Mouse (Mus musculus) heart, embryonic 14.5 days (tissue): Measurements from ENCODE around the gene Cracr2b. TPM values are rescaled to one million over a fixed set of nuclear protein-coding genes. Genes with fewer than 3 reads are reported as not detected.

Source experiments
- ATAC-seq: fragments of 200-750 bp; cut with Nextera tagmentation; 2 replicates; pipeline ENCODE4 v1.8.0; 2017; ENCODE audit warnings: low read depth, moderate TSS enrichment; ENCODE audit not compliant: insufficient number of reproducible peaks, insufficient read depth, low FRiP score
- H3K27ac ChIP-seq, 2 experiments: fragments of 200-500 bp in 1 of 2; fragments of 300-500 bp in 1 of 2; sonication (generic) in 1 of 2; replicated peaks in 1 of 2; 2 replicates each; pipeline ENCODE4 v1.5.1; 2012 to 2014; ENCODE audit warnings: low read depth in 2 of 2, low read length in 2 of 2, control low read depth in 1 of 2, mild to moderate bottlenecking in 1 of 2, mixed read lengths in 1 of 2; ENCODE audit not compliant: control insufficient read depth in 1 of 2, insufficient read depth in 1 of 2
- H3K27me3 ChIP-seq: fragments of 300-500 bp; sonication (generic); 2 replicates; pipeline ENCODE4 v1.6.1; 2014; ENCODE audit warnings: mild to moderate bottlenecking, low read length, control low read depth; ENCODE audit not compliant: control insufficient read depth, insufficient read depth
- H3K36me3 ChIP-seq: fragments of 300-500 bp; sonication (generic); 2 replicates; pipeline ENCODE4 v1.6.1; 2014; ENCODE audit warnings: mild to moderate bottlenecking, control low read depth, low read length, mixed read lengths; ENCODE audit not compliant: control insufficient read depth, insufficient read depth
- H3K4me1 ChIP-seq, 2 experiments: fragments of 200-500 bp in 1 of 2; fragments of 300-500 bp in 1 of 2; sonication (generic) in 1 of 2; 2 replicates each; pipeline ENCODE4 v1.6.1; 2012 to 2014; ENCODE audit warnings: low read length in 2 of 2, control low read depth in 1 of 2, mixed read lengths in 1 of 2; ENCODE audit not compliant: control insufficient read depth in 2 of 2, insufficient read depth in 2 of 2
- H3K4me2 ChIP-seq: fragments of 300-500 bp; sonication (generic); 2 replicates; pipeline ENCODE4 v1.6.1; 2014; ENCODE audit warnings: mild to moderate bottlenecking, low read length
- H3K4me3 ChIP-seq, 2 experiments: fragments of 200-500 bp in 1 of 2; fragments of 300-500 bp in 1 of 2; sonication (generic) in 1 of 2; 2 replicates each; pipeline ENCODE4 v1.5.1; 2012 to 2014; ENCODE audit warnings: low read length in 2 of 2, mild to moderate bottlenecking in 2 of 2, control low read depth in 1 of 2, low read depth in 1 of 2, moderate library complexity in 1 of 2; ENCODE audit not compliant: control insufficient read depth in 1 of 2, insufficient read depth in 1 of 2
- H3K9ac ChIP-seq: fragments of 300-500 bp; sonication (generic); 2 replicates; pipeline ENCODE4 v1.6.1; 2014; ENCODE audit warnings: mild to moderate bottlenecking, low read length
- H3K9me3 ChIP-seq: fragments of 300-500 bp; sonication (generic); 2 replicates; pipeline ENCODE4 v1.6.1; 2016; ENCODE audit warnings: low read length, control low read depth; ENCODE audit not compliant: control insufficient read depth
- WGBS: fragments of 180-500 bp; shearing (Covaris S2); extraction: QIAGEN DNeasy Blood & Tissue Kit; methylation state at CpG from one replicate; pipeline ENCODE4 v1.1.7; 2014; 5-methylcytosine and 5-hydroxymethylcytosine counted together
- polyA plus RNA-seq: library from polyadenylated mRNA; unstranded; fragments of >200 nt; fragmentation: Nextera tagmentation; extraction: Ambion mirVana; gene quantifications from 2 replicates; pipeline ENCODE4 v1.2.1, GENCODE M21; 2014

The Cracr2b gene
- polyA plus RNA-seq, 1 experiment from 2014 or later = 25.6 TPM

DNA sequence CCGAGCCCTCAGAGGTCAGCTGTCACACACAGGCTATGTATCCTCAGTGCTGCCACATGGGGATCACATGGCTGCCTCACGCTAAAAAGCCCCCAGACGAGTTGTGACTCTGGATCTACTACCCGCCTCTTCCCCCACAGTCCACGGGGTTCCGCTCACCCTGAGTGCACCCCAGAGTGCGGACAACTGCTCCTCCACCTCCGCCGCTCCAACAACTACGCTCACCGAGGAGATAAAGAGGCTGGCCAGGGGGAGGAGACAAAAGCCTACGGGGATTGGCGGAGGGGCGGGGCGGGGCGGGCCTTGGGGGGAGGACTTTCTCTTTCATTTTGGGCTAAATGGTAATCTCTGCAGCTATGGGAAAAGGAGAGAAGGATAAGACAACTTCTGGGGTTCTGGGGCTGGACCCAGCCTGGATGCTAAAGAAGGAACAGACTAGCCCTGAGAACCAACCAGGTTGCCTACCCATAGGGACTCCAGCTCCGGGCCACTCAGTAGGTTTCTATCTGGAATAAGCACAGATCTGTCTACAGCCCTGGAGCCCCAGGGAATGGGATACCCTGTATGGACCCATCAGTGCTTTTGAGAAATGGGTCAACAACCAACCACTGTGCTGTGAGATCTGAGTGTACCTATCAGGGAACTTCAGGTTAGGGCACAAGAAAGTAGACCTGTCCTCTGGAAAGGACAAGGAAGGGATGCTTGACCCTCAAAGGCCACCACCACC, 25.6 kb upstream of the Cracr2b start:
- no peaks in the 10 kb centered on the region for H3K9me3 ChIP-seq
- peak overlapping the region; percentile 50 to 58 for H3K4me3 ChIP-seq
- H3K4me2 ChIP-seq = peak overlapping the region; percentile 81
- H3K9ac ChIP-seq = peak overlapping the region; percentile 73
- 3% methylated on average over 17 of the region's 17 CpGs for WGBS
- ATAC-seq = peak; percentile 12; the same call in 1 of the 2 replicates
- H3K36me3 ChIP-seq = peaks cover 55% of the 10 kb centered on the region
- H3K4me1 ChIP-seq = peaks cover 21 to 32% of the 10 kb centered on the region in 2 experiments
- no peaks in the 10 kb centered on the region for H3K27me3 ChIP-seq
- peak overlapping the region in 1 of 2 experiments; percentile 61; a peak in 2 of 4 replicates for H3K27ac ChIP-seq

GRCm38 (mm10) chr7:141435856-141436522, 24.9 kb upstream of the Cracr2b start:
- Histone ChIP-seq H3K9ac (peak overlapping the region; percentile 73; the same call in 1 of the 2 replicates), H3K4me1 (peaks cover 24 to 33% of the 10 kb centered on the region in 2 experiments), H3K27ac (no peak overlapping the region), H3K27me3 (no peaks in the 10 kb centered on the region), H3K4me3 (peak overlapping the region in 1 of 2 experiments; percentile 50; a peak in 1 of 4 replicates), H3K36me3 (peaks cover 50% of the 10 kb centered on the region), H3K9me3 (no peaks in the 10 kb centered on the region), H3K4me2 (no peak overlapping the region)
- WGBS = 92% methylated on average over 9 of the region's 9 CpGs
- ATAC-seq = no peak

DNA sequence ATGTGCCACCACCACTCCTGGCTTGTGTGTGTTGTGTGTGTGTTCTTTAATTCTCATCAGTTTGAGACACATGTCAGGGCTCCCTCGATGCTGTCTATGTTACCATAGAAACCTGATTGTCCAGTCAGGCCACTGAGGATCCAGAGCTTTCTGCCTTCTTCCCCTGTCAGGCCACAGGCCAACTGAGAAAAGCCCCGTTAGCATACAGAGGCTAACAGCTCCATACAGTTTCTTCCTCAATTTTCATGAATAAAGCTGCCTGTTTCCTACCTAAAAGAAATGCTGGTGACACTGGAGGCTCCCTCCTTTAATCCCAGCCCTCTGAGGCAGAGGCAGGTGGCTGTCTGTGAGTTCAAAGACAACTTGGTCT, 24.4 kb upstream of the Cracr2b start:
- H3K4me3 ChIP-seq = peak overlapping the region; percentile 71 to 96; a peak in 3 of 4 replicates
- H3K9ac ChIP-seq = peak overlapping the region; percentile 83
- peaks cover 50% of the 10 kb centered on the region for H3K36me3 ChIP-seq
- H3K9me3 ChIP-seq = no peaks in the 10 kb centered on the region
- H3K4me2 ChIP-seq = peak overlapping the region; percentile 92
- no peak for ATAC-seq
- no peak overlapping the region for H3K27ac ChIP-seq
- 59% methylated on average over 2 of the region's 2 CpGs for WGBS
- peaks cover 24 to 33% of the 10 kb centered on the region in 2 experiments for H3K4me1 ChIP-seq
- no peaks in the 10 kb centered on the region for H3K27me3 ChIP-seq

DNA sequence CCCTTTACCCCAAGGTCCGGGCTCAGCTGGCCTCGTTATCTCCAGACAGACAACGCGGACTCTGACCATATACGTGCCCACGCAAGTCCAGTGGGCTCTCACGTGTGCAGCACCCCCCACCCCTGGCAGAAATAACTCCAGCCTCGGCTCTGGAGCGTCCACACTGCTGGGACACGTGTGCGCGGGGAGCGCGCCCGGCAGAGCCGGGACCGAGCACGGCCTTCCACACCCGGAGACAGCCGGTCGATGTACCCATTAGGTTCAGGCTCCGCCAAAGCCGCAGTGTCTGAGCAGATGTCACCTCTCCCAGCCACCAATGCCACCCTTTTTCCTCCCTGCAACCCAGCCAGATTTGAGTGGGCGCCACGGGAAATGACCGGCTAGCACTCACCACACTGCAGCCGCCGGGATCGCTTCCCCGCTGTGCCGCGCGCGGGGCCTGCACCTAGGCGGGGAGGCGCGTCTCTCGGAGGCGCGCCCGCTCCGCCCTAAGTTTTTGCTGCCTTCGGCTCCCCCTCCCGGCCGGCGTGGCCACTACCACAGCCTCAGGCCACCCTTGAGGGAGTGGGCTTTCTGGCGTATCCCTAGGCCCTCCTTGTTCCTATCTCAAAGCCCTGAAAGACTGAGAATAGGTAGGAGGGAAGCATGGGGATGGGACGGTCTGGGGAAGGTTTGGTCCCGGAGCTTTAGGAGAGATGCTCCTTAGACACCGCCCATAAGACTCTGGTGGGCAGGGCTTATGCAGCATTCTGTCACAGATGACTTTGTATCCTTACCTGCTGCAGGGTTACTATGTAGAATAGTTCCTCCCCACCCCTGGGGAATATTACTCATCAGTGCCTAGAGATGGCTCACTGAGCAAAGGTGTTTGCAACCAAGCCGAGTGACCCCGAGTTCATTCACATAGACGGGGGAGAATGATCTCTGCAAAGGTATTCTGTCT, 23.4 kb upstream of the Cracr2b start, which contains the start of gene Slc25a22:
Gene Slc25a22 (minus strand): TSS at position 715 of the 943 bp plus-strand sequence.
- H3K4me2 ChIP-seq = peak within 1 kb of the TSS; percentile 92
- H3K9me3 ChIP-seq = no peaks in the 10 kb centered on the region
- WGBS = 5% methylated on average over 53 of the region's 53 CpGs
- ATAC-seq = peak; percentile 65
- H3K27ac ChIP-seq = peak within 1 kb of the TSS; percentile 34 to 63; a peak in 2 of 4 replicates
- H3K27me3 ChIP-seq = no peaks in the 10 kb centered on the region
- peak within 1 kb of the TSS; percentile 71 to 96 for H3K4me3 ChIP-seq
- peaks cover 24 to 37% of the 10 kb centered on the region in 2 experiments for H3K4me1 ChIP-seq
- H3K9ac ChIP-seq = peak within 1 kb of the TSS; percentile 83
- peaks cover 42% of the 10 kb centered on the region for H3K36me3 ChIP-seq

GRCm38 (mm10) chr7:141438201-141438968, 22.5 kb upstream of the Cracr2b start:
- Histone ChIP-seq H3K4me3 (no peak overlapping the region), H3K4me1 (peaks cover 33 to 46% of the 10 kb centered on the region in 2 experiments), H3K36me3 (peaks cover 37% of the 10 kb centered on the region), H3K27ac (no peak overlapping the region), H3K9me3 (no peaks in the 10 kb centered on the region), H3K27me3 (no peaks in the 10 kb centered on the region), H3K4me2 (no peak overlapping the region), H3K9ac (no peak overlapping the region)
- no peak for ATAC-seq
- 89% methylated on average over 12 of the region's 12 CpGs for WGBS

GRCm38 (mm10) chr7:141439140-141439679, 21.7 kb upstream of the Cracr2b start:
- H3K4me3 ChIP-seq = no peak overlapping the region
- WGBS = 92% methylated on average over 10 of the region's 10 CpGs
- no peak for ATAC-seq

More at GRCm38 (mm10) chr7:141439140-141439679, 21.7 kb upstream of the Cracr2b start:
- H3K27ac ChIP-seq = no peak overlapping the region
- H3K4me2 ChIP-seq = no peak overlapping the region
- H3K9ac ChIP-seq = no peak overlapping the region
- no peaks in the 10 kb centered on the region for H3K9me3 ChIP-seq
- no peaks in the 10 kb centered on the region for H3K27me3 ChIP-seq
- H3K4me1 ChIP-seq = peaks cover 33 to 42% of the 10 kb centered on the region in 2 experiments
- peaks cover 32% of the 10 kb centered on the region for H3K36me3 ChIP-seq
